Mouse (Mus musculus): ENCODE results near the gene Ubap2l.

DNA sequence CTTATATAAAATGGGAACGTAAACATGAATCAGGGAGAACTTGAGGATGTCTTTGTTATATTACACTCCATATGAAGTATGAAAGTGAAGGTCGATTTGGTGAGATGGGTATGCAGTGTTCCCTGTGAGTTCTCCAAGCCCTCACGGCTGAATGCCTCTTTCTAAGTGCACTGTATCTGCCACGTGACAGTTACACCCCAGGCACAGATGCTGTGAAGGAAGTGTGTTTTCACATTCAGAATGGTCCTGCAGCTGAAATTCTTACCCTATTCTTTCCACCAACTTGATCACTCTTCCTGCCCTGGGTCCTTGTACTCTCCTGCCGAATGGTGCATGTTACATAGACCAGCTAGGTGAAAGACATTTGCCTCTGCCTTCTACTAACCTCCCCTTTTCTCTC is 45.5 kb upstream of the Ubap2l start:
- no peak for TF ChIP-seq CTCF (IDR thresholded peaks at IDR 0.05; ENCODE audit: extremely low read depth, insufficient read depth, low read length)
- no peak for TF ChIP-seq POLR2A (IDR thresholded peaks at IDR 0.05; ENCODE audit: extremely low read depth, insufficient read depth, low read length)
